Comparison of ENCODE assay signal across 10 mouse cellular contexts in the genomic region with DNA sequence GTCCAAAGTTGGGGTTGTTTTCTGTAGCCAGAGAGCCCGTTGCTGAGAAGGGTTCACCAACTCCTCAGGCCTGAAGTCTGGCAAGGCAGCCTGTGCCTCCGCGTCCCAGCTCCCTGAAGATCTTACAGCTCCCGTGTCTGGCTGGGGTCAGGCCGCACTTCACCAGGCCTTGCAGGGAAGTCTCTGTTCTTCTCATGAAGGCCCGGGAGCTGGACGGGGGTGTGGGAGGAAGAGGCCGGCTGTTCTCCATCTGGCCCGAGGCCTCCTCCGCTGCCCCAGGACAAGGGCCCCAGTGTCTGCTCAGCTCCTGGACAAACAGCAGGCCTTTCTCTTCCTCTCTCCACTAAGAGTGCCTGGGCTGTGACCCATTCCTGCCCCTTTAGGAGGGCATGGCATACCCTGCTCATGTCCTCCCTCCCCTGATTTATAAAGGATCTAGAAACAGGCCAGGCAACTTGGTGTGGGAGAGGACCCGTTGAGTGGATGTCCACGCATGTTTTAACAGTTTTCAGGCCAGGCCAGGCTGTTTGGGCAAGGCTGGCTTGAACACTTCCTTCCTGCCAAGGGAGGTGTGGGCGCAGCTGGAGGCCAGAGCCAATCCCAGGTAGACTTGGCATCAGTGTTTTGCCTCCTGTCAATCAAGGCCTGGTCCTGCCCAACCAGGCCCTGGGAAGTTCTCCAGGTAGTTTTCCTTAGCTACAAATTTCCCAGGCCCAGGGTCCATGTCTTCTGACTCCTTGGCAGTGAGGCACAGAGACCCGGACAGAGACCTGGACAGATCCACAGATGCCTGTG. TPM values are rescaled to one million over a fixed set of nuclear protein-coding genes. Genes with fewer than 3 reads are reported as not detected.
DNase-seq lines count a peak whose midpoint lies in the region; ATAC-seq and TF ChIP-seq lines count a peak whose summit lies in the region.
"Had no signal": no experiment of that assay in that cellular context is flagged by ENCODE, and none has a peak within 500 bp of the region (broad histone marks: within the 10 kb centered on the region; RNA-seq: fewer than 3 reads in every experiment).

No protein-coding gene starts in this region.

- 0 out of 2 replicates have a peak overlapping the region, but pooled peaks have one; percentile 4 for H3K4me2 ChIP-seq in intestine, embryonic 15.5 days (replicated peaks)
- 0 out of 2 replicates have a peak overlapping the region, but pooled peaks have one; percentile 17 for H3K4me2 ChIP-seq in stomach, postnatal 0 days (replicated peaks; ENCODE audit: low read depth)
- no peak overlapping the region for H3K4me2 ChIP-seq in midbrain, embryonic 14.5 days (ENCODE audit: low read length)
- H3K4me2 ChIP-seq: midbrain, embryonic 12.5 days had no signal

- H3K36me3 ChIP-seq in intestine, embryonic 15.5 days = no peaks in the 10 kb centered on the region
- no peaks in the 10 kb centered on the region for H3K36me3 ChIP-seq in stomach, postnatal 0 days (ENCODE audit: control insufficient read depth, insufficient read depth, low read length)
- no peaks in the 10 kb centered on the region for H3K36me3 ChIP-seq in midbrain, embryonic 14.5 days (ENCODE audit: control insufficient read depth, insufficient read depth, low read length)
- H3K36me3 ChIP-seq: midbrain, embryonic 12.5 days had no signal

- no peak for TF ChIP-seq CTCF in stomach, postnatal 0 days (IDR thresholded peaks at IDR 0.05; ENCODE audit: low read depth)

- no peak for TF ChIP-seq EP300 in stomach, postnatal 0 days (optimal IDR thresholded peaks at IDR 0.05)

- WGBS in intestine, embryonic 15.5 days = 46% methylated on average over 14 of the region's 14 CpGs
- WGBS in stomach, postnatal 0 days = 39% methylated on average over 14 of the region's 14 CpGs
- 77% methylated on average over 14 of the region's 14 CpGs for WGBS in midbrain, embryonic 14.5 days

- no peak overlapping the region for H3K4me3 ChIP-seq in intestine, embryonic 15.5 days (replicated peaks)
- no peak overlapping the region for H3K4me3 ChIP-seq in stomach, postnatal 0 days (ENCODE audit: low read depth, low read length)
- H3K4me3 ChIP-seq in midbrain, embryonic 14.5 days (replicated peaks; ENCODE audit: low read depth, low read length) = no peak overlapping the region
- H3K4me3 ChIP-seq: midbrain, embryonic 12.5 days had no signal

- peak overlapping the region; percentile 12; the same call in 1 of the 2 replicates for H3K9ac ChIP-seq in intestine, embryonic 15.5 days
- peak overlapping the region; percentile 50 for H3K9ac ChIP-seq in stomach, postnatal 0 days (ENCODE audit: low read length)
- H3K9ac ChIP-seq in midbrain, embryonic 14.5 days (replicated peaks; ENCODE audit: low read length) = no peak overlapping the region
- H3K9ac ChIP-seq: midbrain, embryonic 12.5 days had no signal

- no peaks in the 10 kb centered on the region for H3K9me3 ChIP-seq in intestine, embryonic 15.5 days
- H3K9me3 ChIP-seq in stomach, postnatal 0 days (ENCODE audit: control insufficient read depth, low read length) = no peaks in the 10 kb centered on the region
- H3K9me3 ChIP-seq in midbrain, embryonic 14.5 days (ENCODE audit: control insufficient read depth, low read length) = no peaks in the 10 kb centered on the region
- H3K9me3 ChIP-seq: midbrain, embryonic 12.5 days had no signal

- peak overlapping the region; percentile 89 for H3K27ac ChIP-seq in intestine, embryonic 15.5 days
- H3K27ac ChIP-seq in stomach, postnatal 0 days (replicated peaks) = peak overlapping the region; percentile 94
- H3K27ac ChIP-seq in midbrain, embryonic 14.5 days (replicated peaks; ENCODE audit: low read depth, low read length) = no peak overlapping the region
- H3K27ac ChIP-seq: midbrain, embryonic 12.5 days had no signal

- DNase-seq in frontal cortex, postnatal 10 days (ENCODE audit: low spot score in 2 of 2) = peak; percentile 32 to 40
- DNase-seq in frontal cortex, postnatal 14 days (ENCODE audit: low spot score in 2 of 2) = no peak
- DNase-seq in ovary, postnatal 10 days (ENCODE audit: low spot score) = peak; percentile 42
- no peak for DNase-seq in ovary, postnatal 36 days (ENCODE audit: low spot score)
- peak; percentile 78 for DNase-seq in stomach, postnatal 0 days (ENCODE audit: low spot score)
- no peak for DNase-seq in midbrain, embryonic 14.5 days
- DNase-seq: adrenal gland, postnatal 25 days had no signal

- peak; percentile 49 for ATAC-seq in intestine, embryonic 15.5 days
- peak; percentile 38 for ATAC-seq in stomach, postnatal 0 days (ENCODE audit: low FRiP score, low TSS enrichment)
- no peak for ATAC-seq in megakaryocyte, adult 5-6 weeks (ENCODE audit: poor library complexity, severe bottlenecking)
- no peak for ATAC-seq in midbrain, embryonic 14.5 days (ENCODE audit: low FRiP score, low TSS enrichment)

- H3K4me1 ChIP-seq in intestine, embryonic 15.5 days (replicated peaks) = peaks cover 38% of the 10 kb centered on the region
- peaks cover 6% of the 10 kb centered on the region; the same call in 1 of the 2 replicates for H3K4me1 ChIP-seq in stomach, postnatal 0 days (replicated peaks; ENCODE audit: control insufficient read depth, insufficient read depth)
- H3K4me1 ChIP-seq in midbrain, embryonic 14.5 days (ENCODE audit: control insufficient read depth, insufficient read depth, low read length) = no peaks in the 10 kb centered on the region

- H3K27me3 ChIP-seq in intestine, embryonic 15.5 days (replicated peaks) = no peaks in the 10 kb centered on the region
- H3K27me3 ChIP-seq in stomach, postnatal 0 days (ENCODE audit: control insufficient read depth, insufficient read depth, low read length) = no peaks in the 10 kb centered on the region
- H3K27me3 ChIP-seq in midbrain, embryonic 14.5 days (ENCODE audit: control insufficient read depth, insufficient read depth, low read length) = no peaks in the 10 kb centered on the region

RNA-seq across cellular contexts. Expression of gene Itpr3, which starts 8.5 kb away (rescaled TPM):
- polyA plus RNA-seq in intestine, embryonic 15.5 days (2015; fragmentation: Nextera tagmentation; extraction: Ambion mirVana) = 13.0 and 14.5 TPM in 2 replicates
- 5.9 and 6.6 TPM in 2 replicates for polyA plus RNA-seq in stomach, postnatal 0 days (2015; fragmentation: Nextera tagmentation; extraction: Ambion mirVana)
- total RNA-seq in megakaryocyte, adult 5-6 weeks (2015) = 5.9 and 6.2 TPM in 2 replicates
- total RNA-seq in megakaryocyte, adult 5-6 weeks (2017) = 10.9 and 12.2 TPM in 2 replicates
- 0.51 and 0.82 TPM in 2 replicates for polyA plus RNA-seq in midbrain, embryonic 14.5 days (2014; fragmentation: Nextera tagmentation; extraction: Ambion mirVana)

RNA-seq across cellular contexts. Expression of gene Bak1, which starts 19.8 kb away (rescaled TPM):
- polyA plus RNA-seq in intestine, embryonic 15.5 days (2015; fragmentation: Nextera tagmentation; extraction: Ambion mirVana) = 7.3 and 8.1 TPM in 2 replicates
- 3.5 and 3.6 TPM in 2 replicates for polyA plus RNA-seq in stomach, postnatal 0 days (2015; fragmentation: Nextera tagmentation; extraction: Ambion mirVana)
- total RNA-seq in megakaryocyte, adult 5-6 weeks (2015) = 115 and 120 TPM in 2 replicates
- 70.4 and 71.5 TPM in 2 replicates for total RNA-seq in megakaryocyte, adult 5-6 weeks (2017)
- 5.5 and 5.8 TPM in 2 replicates for polyA plus RNA-seq in midbrain, embryonic 14.5 days (2014; fragmentation: Nextera tagmentation; extraction: Ambion mirVana)

Comparison
In these comparisons a context has a peak if more than half of its experiments do, and no peak if none do; other contexts are left out.
1. DNase-seq: peak in frontal cortex, postnatal 10 days (2 of 2), ovary, postnatal 10 days (single experiment) and stomach, postnatal 0 days (single experiment); none in frontal cortex, postnatal 14 days (0 of 2), ovary, postnatal 36 days (single experiment) and midbrain, embryonic 14.5 days (single experiment).
2. ATAC-seq: peak in intestine, embryonic 15.5 days (single experiment) and stomach, postnatal 0 days (single experiment); none in megakaryocyte, adult 5-6 weeks (single experiment) and midbrain, embryonic 14.5 days (single experiment).